Mouse (Mus musculus): ENCODE data around the gene Gbf1.

- TF ChIP-seq CTCF (IDR thresholded peaks at IDR 0.05; ENCODE audit: control insufficient read depth, insufficient read depth, insufficient read length) (no peak), USF1 (IDR thresholded peaks at IDR 0.05; ENCODE audit: low read depth) (no peak)
Measured at GRCm38 (mm10) chr19:46307781-46308180, 155.5 kb downstream of the Gbf1 start.
